Mouse (Mus musculus): ENCODE data around the gene Pes1.
A peak's percentile ranks its signal among the peaks of the same experiment; 100 is the strongest.
"Not testable (repeated sequence)": the region's sequence is repeated elsewhere in the genome, so short reads cannot be mapped to it uniquely, and the experiment has no call there.

Gene Pes1

DNA sequence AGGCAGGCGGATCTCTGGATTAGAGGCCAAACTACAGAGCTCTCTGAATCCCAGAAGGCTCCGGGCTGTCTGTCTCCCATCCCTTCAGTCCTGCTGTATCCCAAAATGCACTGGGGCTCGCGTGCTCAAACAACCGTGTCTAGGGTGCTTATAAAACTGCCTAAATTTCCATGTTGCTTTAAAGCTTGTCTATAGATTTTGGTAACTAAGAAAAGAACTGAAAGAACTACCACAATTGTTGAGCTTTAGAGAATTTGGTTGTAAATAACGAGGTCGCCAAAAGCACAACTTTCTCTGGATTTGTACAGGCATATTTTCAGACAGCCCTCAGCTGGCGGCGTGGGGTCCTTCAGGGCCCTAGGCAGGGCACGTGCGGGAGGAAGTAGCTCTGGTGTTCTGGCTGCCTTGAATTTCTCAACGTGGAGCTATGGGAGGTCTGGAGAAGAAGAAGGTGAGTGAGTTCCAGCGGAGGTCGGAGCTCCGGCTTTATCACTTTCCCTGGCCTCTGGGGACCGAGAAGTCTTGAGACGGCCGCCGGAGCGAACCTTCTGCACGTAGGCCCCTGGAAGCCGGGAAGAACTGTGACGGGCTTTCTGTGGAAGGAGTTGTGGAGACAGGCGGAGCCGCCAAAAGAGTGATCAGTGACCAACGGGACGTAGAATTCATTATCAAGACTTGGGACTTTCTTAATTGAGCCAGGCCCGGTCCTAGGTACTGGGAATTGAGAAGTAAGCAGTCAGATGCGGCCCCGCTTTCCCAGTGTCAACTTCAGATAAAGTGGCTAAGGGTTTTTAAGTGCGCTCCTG lies at the start of gene Pes1:
Gene Pes1, plus strand, starts transcription at position 366 of the 806 bp plus-strand sequence.
- DNase-seq (ENCODE audit: low spot score in 2 of 2), result peak; percentile 75

DNA sequence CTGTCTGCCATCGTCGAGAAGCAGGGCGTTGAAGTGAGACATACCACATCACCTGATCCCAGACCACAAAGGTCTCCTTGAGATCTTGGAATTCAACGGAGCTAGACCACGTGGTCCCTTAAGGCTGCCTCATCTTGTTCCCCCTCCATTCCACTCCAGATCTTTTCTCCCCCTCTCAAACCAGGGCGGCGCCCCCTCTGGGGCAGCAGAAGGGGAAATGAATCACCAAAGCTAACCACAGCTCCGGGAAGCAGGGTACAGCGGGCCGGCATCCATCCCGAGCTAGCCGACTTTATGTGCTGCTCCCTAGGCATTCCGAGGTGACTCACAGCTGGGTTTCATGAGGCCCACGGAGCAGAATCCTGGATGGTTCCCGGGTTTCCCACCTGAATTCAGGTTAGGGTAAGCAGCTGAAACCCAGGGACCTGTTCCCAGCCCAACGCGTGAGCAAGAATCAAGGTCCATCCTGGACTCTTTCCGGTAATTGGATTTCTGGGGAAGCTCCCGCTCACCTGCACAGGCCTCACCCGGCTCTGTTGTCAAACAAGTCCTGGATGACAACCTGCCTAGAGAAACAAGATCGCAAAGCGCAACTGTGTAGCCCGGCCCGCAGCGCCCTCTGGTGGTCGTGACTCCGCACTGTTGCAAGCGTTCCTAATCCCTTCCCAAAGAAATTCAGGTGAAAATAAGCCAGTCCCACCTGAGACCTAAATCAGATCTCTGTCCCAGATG lies 49.5 kb upstream of the Pes1 start, which contains the start of gene Slc35e4:
Gene Slc35e4, minus strand, starts transcription at position 556 of the 732 bp plus-strand sequence.
- peak; percentile 79 to 84 for DNase-seq (ENCODE audit: low spot score in 2 of 2)

DNA sequence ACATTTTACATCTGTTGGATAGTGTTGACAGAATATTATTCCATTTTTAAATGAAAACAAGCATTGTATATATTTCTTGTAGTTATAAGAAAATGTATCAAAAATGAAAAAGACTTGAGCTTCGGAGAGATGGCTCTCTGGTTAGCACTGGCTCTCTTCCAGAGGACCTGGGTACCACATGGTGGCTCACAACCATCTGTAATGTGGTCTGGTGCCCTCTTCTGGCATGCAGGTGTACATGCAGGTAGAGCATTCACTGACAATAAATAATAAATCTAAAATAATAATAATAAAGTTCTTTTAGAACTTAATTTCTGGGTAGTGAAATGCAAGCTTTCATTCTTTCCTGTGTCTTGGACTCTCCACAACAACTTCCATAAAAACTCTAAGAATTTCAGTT lies 45.0 kb upstream of the Pes1 start:
- no peak for DNase-seq (ENCODE audit: low spot score in 2 of 2)

DNA sequence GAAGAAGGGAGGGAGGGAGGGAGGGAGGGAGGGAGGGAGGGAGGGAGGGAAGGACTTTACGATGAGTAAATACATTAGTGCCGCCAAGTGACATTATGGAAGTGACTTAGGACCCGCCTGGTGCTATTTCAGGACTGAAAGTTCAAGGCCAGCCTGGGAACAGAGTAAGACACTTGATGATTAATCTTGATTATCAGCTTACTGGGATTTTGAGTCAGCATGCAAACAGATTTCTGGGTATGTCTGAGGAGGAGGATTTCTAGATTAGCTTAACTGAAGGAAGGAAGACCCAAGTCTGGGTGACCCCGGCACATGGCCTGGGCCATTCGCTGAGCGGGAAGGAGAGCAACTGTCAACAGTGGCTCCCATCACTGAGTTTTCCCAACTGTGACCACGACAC lies 43.3 kb upstream of the Pes1 start:
- no peak for DNase-seq (ENCODE audit: low spot score in 2 of 2)

DNA sequence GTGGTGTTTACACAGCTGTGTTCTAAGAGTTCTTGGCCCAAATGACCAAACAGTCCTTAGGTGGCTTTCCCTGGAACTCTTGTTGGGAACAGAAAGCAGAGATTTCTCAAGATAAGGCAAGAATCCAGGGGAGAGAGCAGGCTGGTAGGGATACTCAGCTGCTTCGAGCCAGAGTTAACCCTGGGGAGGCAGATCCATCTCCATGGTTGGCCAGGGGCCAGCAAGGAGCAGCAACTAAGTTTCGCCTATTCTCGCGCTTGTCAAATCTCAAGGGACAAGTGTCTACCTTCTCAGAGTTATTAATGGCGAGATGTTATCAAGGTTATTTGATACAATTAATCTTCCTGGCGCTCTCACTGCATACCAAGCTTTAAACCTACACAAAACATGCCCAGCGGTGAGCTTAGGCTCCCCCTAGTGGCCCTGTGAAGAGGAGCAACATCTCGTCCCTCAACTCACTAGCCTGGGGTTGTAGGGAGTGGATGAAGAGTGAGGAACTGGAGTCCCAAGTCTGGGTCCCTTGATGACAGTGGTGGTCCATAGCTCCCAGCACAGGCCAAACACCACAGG lies 42.4 kb upstream of the Pes1 start:
- DNase-seq (ENCODE audit: low spot score in 2 of 2), result peak in 1 of 2 experiments; percentile 35

DNA sequence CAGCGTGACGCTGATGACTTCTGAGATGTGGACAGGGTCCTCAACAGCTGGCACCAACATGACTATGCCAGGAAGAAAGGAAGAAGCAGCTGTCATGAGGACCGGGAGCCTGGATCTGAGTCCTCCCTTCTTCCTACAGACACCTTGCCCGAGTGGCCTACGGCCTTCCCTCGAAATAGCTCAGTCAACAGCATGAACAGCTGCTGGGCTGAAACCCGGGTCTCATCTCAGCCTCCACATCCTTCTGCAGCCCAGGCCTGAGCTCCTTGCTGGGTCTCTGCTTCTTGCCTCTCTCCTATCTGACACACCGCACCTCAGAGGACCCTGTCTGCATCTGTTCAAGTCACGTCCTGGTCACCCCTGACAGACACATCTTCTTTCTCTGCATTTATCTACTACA lies 41.7 kb upstream of the Pes1 start:
- DNase-seq (ENCODE audit: low spot score in 2 of 2), result no peak

DNA sequence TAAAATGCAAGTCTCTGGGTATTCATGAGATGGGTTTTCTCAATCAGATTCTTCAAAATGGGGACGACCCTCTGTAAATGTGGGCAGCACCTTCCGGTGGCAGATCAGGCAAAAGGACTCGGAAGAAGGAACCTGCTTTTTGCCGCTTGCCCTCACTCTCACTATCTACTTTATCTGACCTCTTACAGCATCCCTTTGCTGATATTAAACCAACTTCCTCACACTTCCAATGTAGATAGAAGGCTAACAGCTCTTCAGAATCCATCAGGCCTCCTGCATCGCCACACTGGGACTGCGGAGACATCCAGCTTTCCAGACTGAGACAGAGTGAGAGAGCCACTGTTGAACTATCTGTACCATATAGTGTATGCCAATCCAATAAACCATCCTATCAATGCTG lies 41.0 kb upstream of the Pes1 start:
- DNase-seq (ENCODE audit: low spot score in 2 of 2), result no peak

DNA sequence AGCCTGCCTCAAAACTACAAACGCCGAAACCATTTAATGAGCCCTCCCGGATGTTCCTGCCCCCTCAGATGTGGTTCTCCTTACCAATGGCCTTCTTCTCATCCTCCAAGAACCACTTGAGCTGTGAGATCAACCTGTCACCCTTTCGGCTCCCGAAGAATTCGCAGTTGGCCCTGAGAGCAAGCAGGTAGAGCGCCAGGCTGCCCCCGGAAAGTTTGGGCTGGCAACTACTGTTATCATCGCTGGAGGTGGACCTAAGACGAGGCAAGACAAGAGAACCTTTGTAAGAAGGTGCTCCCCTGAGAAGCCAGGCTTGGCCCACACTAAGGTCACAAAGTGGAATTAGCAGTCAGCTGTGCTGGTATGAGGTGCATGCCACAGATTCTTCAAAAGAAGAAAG lies 37.9 kb upstream of the Pes1 start:
- DNase-seq (ENCODE audit: low spot score in 2 of 2), result no peak

DNA sequence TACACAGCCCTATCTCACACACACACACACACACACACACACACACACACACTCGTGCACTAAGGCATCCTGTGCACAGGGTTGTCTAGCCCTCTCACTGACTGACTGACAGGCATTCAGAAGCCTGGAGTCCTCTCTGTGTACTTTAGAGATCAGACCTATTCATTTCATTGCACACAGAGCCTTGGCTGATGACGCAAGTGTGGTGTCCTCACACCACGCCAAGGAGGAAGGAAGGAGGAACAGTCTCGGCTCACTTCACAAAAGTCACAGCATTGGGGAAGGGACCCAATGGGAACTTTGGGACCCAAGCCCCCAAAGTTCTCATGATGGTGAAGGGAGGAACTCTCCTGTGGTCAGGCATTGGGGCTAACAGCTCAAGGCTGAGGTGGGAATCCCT lies 33.8 kb upstream of the Pes1 start:
- no peak for DNase-seq (ENCODE audit: low spot score in 2 of 2)

DNA sequence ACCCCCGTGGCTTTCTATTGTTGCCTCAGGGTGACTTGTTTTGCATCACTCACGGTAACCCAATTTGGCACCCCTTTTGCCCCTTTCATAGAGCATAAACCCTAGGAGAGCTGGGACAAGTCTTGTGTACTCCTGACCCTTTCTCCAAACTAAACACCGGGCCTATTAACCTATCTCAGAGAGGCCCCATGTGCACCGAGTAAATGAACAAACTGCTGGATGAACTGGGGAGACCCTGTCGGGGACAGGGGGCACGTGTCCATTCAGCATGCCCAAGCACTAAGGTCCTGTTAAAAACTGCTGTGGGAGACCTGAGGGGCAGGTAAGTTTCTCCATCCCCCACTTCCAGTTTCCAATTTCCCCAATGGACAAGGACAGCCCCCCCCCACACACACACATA lies 32.8 kb upstream of the Pes1 start:
- DNase-seq (ENCODE audit: low spot score in 2 of 2), result no peak

DNA sequence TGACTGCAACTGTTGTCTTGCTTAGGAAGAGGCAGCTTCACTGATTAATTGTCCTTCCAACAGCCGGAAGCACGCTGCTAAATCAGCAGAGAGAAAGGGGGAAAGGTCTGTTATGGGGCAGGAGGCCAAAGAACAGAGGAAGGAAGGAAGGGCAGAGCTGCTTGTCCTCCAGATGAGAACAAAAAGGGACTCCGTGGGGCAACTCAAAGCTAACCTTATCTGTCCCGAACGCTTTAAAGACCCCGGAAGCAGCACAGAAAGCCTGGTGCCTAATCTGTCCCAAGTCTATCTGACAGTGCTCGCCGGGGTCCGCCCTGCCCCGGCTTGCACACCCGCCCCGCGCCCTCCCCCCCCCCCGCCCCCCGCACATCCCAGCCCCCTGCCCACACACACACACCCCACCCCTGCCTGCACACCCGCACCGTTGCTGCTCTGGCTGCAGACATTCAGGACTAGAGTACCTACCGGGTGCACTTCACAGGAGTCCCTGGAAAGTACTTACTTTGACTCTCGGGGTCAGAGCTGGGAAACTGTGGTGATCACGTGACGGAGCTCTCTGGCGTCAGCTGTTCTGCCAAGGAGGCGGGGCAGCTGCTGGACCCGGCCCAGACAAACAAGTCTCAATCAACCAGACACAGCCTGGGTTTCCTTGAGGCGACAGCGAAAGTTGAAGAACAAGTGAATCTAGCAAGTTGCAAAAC lies 32.1 kb upstream of the Pes1 start, which contains the start of gene Tcn2:
Gene Tcn2, minus strand, starts transcription at position 649 of the 701 bp plus-strand sequence.
- no peak for DNase-seq (ENCODE audit: low spot score in 2 of 2)

DNA sequence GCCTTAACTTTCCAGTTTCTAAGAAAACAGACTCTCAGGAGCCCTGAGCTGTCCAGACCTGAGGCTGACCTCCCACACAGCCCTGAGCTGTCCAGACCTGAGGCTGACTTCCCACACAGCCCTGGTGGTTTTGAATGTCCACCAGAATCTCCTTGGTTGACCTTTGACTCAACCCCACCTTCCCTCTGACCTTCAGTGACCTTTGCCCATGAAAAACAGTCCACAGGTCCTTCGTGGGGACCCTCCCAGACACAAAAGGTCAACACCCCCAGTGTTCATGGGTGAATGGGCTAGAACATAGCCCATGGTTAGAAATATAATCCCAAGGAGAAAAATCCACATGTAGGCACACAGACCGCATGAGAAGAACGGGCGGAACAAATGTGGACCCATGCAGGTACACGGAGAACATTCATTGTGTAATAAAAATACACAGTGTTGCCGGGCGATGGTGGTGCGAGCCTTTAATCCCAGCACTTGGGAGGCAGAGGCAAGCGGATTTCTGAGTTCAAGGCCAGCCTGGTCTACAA lies 30.0 kb upstream of the Pes1 start:
- DNase-seq (ENCODE audit: low spot score in 2 of 2), result no peak

DNA sequence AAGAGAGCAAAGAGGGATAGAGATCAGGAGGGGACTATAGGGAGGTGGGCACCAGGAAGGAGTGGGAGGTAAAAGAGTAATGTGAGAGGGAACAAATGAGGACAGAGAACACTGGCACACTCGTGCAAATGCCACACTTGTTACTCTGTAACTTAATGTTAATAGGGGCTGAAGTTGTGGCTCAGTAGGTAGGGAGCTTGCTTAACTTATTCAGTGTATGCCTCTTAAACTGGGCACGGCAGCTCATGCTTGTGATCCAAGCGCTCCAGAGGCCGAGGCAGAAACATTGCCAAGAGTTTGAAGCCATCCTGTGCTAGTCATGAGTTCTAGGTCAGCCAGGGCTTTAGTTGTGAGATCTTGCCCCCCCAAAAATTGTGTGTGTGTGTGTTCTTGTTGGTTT lies 28.6 kb upstream of the Pes1 start:
- no peak for DNase-seq (ENCODE audit: low spot score in 2 of 2)

DNA sequence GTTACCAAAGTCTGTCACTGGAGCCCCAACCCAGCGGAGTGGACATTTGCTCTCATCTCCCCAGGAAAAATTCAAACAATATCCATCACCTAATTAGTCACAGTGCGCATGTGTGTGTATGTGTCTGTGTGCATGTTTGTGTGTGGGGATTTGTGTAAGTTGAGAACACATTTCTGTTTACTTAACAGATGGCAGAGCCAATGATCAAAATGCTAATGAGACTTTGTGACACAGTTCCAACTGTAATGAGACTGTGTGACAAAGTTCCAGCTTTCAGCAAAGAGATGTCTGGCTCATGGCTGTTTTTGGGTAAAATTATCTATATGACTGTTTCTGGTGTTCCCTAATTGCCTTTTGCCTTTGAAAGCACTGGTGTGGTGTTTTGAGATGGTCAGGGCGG lies 27.5 kb upstream of the Pes1 start:
- DNase-seq (ENCODE audit: low spot score in 2 of 2), result no peak

DNA sequence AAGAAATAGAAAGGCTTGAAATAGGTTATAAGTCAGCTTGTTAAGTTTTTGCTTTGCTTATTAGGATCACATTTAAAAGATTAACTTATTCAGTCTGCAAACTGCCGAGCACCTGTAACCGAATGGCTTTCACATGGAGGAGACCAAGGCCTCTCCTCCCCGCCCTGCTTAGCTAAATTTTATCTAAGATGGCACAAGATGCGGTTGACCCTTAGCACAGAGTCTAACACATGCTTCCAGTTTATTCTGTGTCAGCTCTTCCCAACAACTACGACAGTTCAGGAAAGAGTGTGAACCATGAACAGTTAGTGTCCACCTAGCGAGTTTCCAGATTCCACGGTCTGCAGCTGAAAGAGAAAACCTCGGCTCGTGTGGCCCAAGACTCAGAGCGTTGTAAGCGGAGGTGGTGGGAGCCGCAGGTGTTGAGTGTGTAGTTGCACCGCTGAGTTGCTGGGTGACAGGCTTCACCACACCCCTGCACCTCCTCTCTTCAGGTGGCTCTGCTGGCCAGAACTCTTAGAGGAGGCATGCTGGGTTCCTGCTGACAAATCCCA lies 26.4 kb upstream of the Pes1 start:
- DNase-seq (ENCODE audit: low spot score in 2 of 2), result no peak

DNA sequence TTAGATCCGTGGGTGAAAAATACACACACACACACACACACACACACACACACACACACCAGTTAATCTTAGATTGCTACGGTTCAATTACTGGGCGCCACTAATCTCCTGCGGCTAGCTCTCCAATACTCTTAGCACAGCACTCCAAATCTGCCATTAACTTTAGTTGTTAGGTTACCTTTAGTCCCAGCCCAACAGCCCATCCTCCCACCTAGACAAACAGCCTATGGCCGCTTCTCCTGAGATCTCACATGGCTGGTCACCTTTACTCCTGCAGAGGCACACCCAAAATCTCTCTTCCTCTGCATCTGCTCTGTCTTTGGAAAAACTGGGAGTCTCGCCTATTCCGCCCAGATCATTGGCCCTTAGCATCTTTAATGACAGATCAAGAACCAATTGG lies 22.4 kb upstream of the Pes1 start:
- no peak for DNase-seq (ENCODE audit: low spot score in 2 of 2)

DNA sequence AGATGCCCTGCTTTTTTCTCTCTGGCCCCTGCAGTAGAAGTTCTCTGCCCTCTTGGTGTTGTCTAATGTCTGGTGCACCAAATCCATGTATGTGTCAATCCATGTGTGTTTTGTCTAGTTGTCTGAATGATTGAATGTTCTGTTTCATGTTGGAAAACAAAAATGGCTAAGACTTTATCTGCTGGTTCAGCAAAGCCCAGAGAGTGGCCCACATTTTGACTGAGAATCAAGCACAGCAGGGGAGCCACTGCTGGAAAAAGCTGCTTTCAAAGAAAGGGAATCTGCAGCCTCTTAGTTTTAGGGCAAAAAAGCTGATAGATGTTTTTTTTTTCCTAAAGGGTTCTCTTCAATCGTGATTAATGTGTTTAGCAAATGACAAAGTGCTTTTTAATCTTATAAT lies 17.4 kb upstream of the Pes1 start:
- DNase-seq (ENCODE audit: low spot score in 2 of 2), result no peak

DNA sequence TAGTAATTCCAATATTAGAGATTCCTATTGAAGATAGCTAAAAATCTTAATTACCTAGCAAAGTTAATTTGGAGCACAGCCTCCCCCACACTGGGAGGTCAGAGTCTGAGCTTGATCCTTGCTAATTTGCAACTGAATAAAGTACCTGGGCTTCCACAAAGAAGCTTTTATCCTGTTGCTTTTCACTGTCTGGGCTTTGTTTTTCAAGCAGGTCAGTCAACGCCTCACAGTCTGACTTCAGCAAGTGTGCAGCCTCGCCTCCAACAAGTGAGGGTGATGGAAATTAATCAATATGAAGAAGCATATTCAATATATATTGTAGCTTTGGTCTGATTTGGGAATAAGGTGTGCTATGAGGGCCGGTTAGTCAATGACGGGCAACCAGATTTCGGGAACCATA lies 8.9 kb upstream of the Pes1 start:
- DNase-seq (ENCODE audit: low spot score in 2 of 2), result not testable (repeated sequence)

DNA sequence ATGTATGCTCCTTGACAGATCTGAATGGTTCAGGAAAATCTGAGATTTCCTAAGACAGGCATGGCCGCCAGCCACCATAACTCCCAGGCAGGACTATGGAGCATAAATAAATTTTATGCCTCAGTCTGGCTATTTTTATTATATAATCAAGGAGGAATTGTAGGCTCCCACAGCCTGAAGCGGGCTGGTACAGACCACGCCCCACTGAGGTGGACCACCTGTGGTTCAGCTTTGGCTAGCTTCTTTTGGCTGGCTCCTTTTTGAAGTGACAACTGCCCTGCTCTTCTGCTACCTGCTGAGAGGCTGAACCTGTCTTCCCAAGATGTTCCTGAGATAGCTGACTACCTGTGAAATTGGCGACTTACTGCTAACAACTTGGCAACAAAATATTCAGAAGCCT lies 8.4 kb upstream of the Pes1 start:
- DNase-seq (ENCODE audit: low spot score in 2 of 2), result not testable (repeated sequence)

DNA sequence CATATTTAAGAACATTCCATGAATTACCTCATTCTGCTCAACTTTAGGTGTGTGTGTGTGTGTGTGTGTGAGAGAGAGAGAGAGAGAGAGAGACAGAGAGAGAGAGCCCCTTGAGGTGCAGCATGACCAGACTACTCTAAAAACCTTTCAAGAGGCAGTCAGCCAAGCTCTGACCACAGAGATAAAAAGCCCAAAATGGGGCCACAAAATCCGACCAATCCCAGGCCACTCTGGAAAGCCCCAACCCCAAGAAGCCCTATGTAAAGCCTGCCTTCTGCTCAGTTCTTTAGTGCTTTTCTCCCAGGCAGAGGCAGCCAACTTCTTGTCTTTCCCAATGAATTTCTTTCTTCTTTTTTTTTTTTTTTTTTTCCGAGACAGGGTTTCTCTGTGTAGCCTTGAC lies 2.9 kb upstream of the Pes1 start:
- no peak for DNase-seq (ENCODE audit: low spot score in 2 of 2)

DNA sequence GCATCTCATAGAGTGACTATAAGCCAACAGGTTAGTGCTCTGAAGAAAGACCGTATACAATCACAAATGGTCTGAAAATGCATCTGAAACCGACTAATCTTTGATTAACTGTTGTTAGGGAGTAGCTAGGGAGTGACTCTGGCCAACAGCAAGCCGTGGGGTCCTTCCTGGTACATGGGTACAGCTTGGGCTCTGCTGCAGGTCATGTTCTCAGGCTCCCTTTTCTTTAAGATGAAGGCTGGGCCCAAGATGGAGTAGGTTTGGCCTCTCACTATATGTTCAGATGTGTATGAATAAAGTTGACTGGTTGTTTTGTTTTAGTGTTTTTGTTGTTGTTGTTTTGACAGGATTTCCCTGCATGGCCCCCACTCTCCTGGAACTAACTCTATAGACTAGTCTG lies 2.0 kb upstream of the Pes1 start:
- no peak for DNase-seq (ENCODE audit: low spot score in 2 of 2)

DNA sequence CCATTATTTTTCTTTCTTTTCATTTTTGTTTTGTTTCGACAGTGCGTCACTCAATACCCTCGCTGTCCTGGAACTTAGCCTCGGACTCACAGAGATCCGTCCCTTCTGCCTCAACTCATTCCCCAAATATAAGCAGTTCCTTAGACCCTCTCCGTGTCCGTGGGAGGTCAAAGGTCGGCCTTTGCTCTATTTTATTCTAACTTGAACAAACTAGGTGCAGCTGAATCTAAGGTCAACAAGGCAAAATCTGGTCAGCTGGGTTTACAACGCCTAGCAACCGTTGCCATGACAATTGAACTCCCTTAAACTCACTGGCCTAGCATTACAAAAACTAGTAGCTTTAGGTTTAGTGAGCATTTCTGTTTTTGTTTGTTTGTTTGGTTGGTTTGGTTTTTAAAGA lies 620 bp upstream of the Pes1 start:
- no peak for DNase-seq (ENCODE audit: low spot score in 2 of 2)
